Mouse (Mus musculus): ENCODE data around the gene Adcyap1.

Gene Adcyap1

GRCm38 (mm10) chr17:93198717-93199116 is at the start of gene Adcyap1:
TSS of gene Adcyap1 (plus strand) at chr17:93199017.
- peak; percentile 13 for DNase-seq (ENCODE audit: low spot score)

- DNase-seq (ENCODE audit: low spot score): peak; percentile 87
Measured at GRCm38 (mm10) chr17:93158280-93158851, 40.5 kb upstream of the Adcyap1 start.

- no peak for DNase-seq (ENCODE audit: low spot score)
Measured at GRCm38 (mm10) chr17:93169572-93169971, 29.2 kb upstream of the Adcyap1 start.

- peak; percentile 34 for DNase-seq (ENCODE audit: low spot score)
Measured at GRCm38 (mm10) chr17:93196846-93197245, 2.0 kb upstream of the Adcyap1 start.

GRCm38 (mm10) chr17:93198213-93198612 is 604 bp upstream of the Adcyap1 start:
- peak; percentile 65 for DNase-seq (ENCODE audit: low spot score)

GRCm38 (mm10) chr17:93199218-93199617 is 401 bp downstream of the Adcyap1 start:
- peak; percentile 14 for DNase-seq (ENCODE audit: low spot score)

- peak; percentile 27 for DNase-seq (ENCODE audit: low spot score)
Measured at GRCm38 (mm10) chr17:93199747-93200146, 930 bp downstream of the Adcyap1 start.

GRCm38 (mm10) chr17:93200386-93201264 is 1.8 kb downstream of the Adcyap1 start:
- DNase-seq (ENCODE audit: low spot score): peak; percentile 41

- peak; percentile 41 for DNase-seq (ENCODE audit: low spot score)
Measured at GRCm38 (mm10) chr17:93201265-93201925, 2.6 kb downstream of the Adcyap1 start.

GRCm38 (mm10) chr17:93202165-93203075 is 3.6 kb downstream of the Adcyap1 start:
- DNase-seq (ENCODE audit: low spot score): peak; percentile 62

GRCm38 (mm10) chr17:93203076-93204031 is 4.5 kb downstream of the Adcyap1 start:
- DNase-seq (ENCODE audit: low spot score): peak; percentile 66

GRCm38 (mm10) chr17:93217785-93218184 is 19.0 kb downstream of the Adcyap1 start:
- no peak for DNase-seq (ENCODE audit: low spot score)

GRCm38 (mm10) chr17:93218640-93219039 is 19.8 kb downstream of the Adcyap1 start:
- no peak for DNase-seq (ENCODE audit: low spot score)

- no peak for DNase-seq (ENCODE audit: low spot score)
Measured at GRCm38 (mm10) chr17:93237355-93237754, 38.5 kb downstream of the Adcyap1 start.

Measured in embryo, embryonic 10.5 days (tissue).